Mouse (Mus musculus) forebrain, embryonic 15.5 days (tissue): ENCODE data around the gene 4833420G17Rik. TPM values are rescaled to one million over a fixed set of nuclear protein-coding genes. Genes with fewer than 3 reads are reported as not detected.
A peak's percentile ranks its signal among the peaks of the same experiment; 100 is the strongest.

Source experiments
- ATAC-seq: fragments of 200-750 bp; cut with Nextera tagmentation; replicated peaks from 2 replicates; pipeline ENCODE4 v1.8.0; 2017; ENCODE audit warnings: mild to moderate bottlenecking, moderate TSS enrichment, moderate library complexity
- H3K27ac ChIP-seq: fragments of 300-500 bp; sonication (generic); replicated peaks from 2 replicates; pipeline ENCODE4 v1.5.1; 2015; ENCODE audit warnings: mild to moderate bottlenecking, inconsistent platforms
- H3K27me3 ChIP-seq: fragments of 300-500 bp; sonication (generic); 2 replicates; pipeline ENCODE4 v1.6.1; 2015; ENCODE audit warnings: inconsistent platforms
- H3K36me3 ChIP-seq: fragments of 300-500 bp; sonication (generic); 2 replicates; pipeline ENCODE4 v1.6.1; 2015; ENCODE audit warnings: mild to moderate bottlenecking, inconsistent platforms
- H3K4me1 ChIP-seq: fragments of 300-500 bp; sonication (generic); 2 replicates; pipeline ENCODE4 v1.6.1; 2015; ENCODE audit warnings: inconsistent platforms
- H3K4me2 ChIP-seq: fragments of 300-500 bp; sonication (generic); replicated peaks from 2 replicates; pipeline ENCODE4 v1.6.1; 2015; ENCODE audit warnings: mild to moderate bottlenecking, inconsistent platforms
- H3K4me3 ChIP-seq: fragments of 300-500 bp; sonication (generic); 2 replicates; pipeline ENCODE4 v1.5.1; 2015; ENCODE audit warnings: mild to moderate bottlenecking, inconsistent platforms
- H3K9ac ChIP-seq: fragments of 300-500 bp; sonication (generic); replicated peaks from 2 replicates; pipeline ENCODE4 v1.6.1; 2015; ENCODE audit warnings: mild to moderate bottlenecking, inconsistent platforms
- H3K9me3 ChIP-seq: fragments of 300-500 bp; sonication (generic); 2 replicates; pipeline ENCODE4 v1.6.1; 2016; ENCODE audit warnings: inconsistent platforms
- WGBS: fragments of 180-500 bp; shearing (Covaris S2); methylation state at CpG from one replicate; pipeline ENCODE4 v1.1.7; 2015; ENCODE audit warnings: mixed read lengths; 5-methylcytosine and 5-hydroxymethylcytosine counted together
- polyA plus RNA-seq: library from polyadenylated mRNA; unstranded; fragments of >200 nt; fragmentation: Nextera tagmentation; extraction: Ambion mirVana; gene quantifications from 2 replicates; pipeline ENCODE4 v1.2.1, GENCODE M21; 2015

Gene 4833420G17Rik
- 115 and 125 TPM in 2 replicates for polyA plus RNA-seq

DNA sequence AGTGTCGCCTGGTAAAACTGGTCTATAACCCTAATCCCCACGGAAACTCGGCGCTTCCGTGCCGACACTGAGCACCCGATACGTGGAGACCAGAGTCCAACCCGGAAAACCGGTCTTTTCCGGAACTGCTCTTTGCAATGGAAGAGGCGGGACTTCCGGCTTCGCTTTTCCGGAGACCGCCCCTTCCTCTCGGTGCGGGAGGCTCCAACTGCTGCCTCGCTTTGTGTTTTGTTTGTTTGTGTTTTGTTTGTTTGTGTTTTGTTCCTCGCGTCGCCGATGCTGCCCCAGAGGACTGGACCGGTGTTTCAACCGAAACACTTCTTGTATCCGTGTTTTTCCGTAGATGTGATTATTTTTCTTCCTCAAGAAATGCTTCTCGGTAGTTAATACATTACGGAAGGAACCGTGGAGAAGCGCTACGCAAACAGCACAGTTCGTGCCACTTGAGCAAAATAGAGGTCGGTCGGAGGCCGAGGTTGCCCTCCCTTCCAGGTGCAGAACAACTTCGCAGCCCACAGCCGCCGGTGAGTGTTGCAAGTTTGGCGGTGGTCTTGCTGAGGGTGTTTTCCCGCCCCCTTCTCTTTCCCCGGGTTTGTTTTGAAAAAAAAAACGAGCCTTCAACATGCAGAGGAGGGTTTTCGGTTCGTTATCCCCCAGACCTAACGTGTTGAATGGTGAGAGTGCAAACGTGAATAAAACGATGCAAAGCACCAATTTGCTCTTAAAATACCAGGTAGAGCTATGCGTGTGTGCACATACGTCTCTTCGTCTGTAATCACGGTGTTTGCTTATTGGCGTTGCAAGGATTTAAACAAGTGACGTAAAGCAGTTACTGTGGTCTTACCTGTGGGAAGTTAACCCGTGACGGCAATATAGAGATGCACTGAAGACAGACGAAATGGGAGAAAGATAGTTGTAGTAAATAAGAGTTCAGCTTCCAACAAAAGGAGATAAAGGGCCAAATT is at the start of gene 4833420G17Rik:
Gene 4833420G17Rik, plus strand, starts transcription at position 173 of the 965 bp plus-strand sequence.
- 6% methylated on average over 57 of the region's 57 CpGs for WGBS
- peak within 1 kb of the TSS; percentile 63 for H3K4me2 ChIP-seq
- H3K9me3 ChIP-seq = no peaks in the 10 kb centered on the region
- H3K4me1 ChIP-seq = peaks cover 24% of the 10 kb centered on the region
- peaks cover 22% of the 10 kb centered on the region for H3K36me3 ChIP-seq
- H3K27me3 ChIP-seq = no peaks in the 10 kb centered on the region
- ATAC-seq = peak; percentile 98
- H3K4me3 ChIP-seq = peak within 1 kb of the TSS; percentile 67
- peak within 1 kb of the TSS; percentile 61 for H3K9ac ChIP-seq
- H3K27ac ChIP-seq = peak within 1 kb of the TSS; percentile 82

DNA sequence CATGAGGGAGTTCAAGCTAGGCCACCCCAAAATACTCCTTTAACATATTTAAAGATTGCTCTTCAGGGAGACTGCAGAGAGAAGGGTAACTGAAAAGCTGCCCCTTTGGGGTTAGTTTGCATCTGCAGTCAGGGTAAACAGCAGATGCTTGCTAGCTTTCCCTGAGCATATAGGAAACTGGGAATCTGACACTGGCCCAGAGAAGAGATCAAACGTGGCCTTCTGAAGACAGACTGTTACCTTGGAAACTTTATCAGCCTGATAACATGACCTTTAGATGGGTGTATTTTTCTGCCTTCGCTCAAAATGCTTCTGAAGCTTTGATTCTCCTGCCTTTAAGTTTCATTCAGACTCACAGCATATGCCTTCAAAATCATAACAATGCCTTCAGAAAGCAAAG is 49.5 kb upstream of the 4833420G17Rik start:
- Histone ChIP-seq H3K36me3 (no peaks in the 10 kb centered on the region), H3K4me2 (no peak overlapping the region), H3K27ac (no peak overlapping the region), H3K9ac (no peak overlapping the region), H3K9me3 (no peaks in the 10 kb centered on the region), H3K27me3 (no peaks in the 10 kb centered on the region), H3K4me3 (no peak overlapping the region), H3K4me1 (peaks cover 10% of the 10 kb centered on the region)
- WGBS = 36% methylated on average over 2 of the region's 2 CpGs
- no peak for ATAC-seq

GRCm38 (mm10) chr13:119418479-119418878 is 44.1 kb upstream of the 4833420G17Rik start:
- no peaks in the 10 kb centered on the region for H3K27me3 ChIP-seq
- ATAC-seq = no peak
- 85% methylated on average over 3 of the region's 3 CpGs for WGBS
- H3K4me3 ChIP-seq = no peak overlapping the region
- H3K27ac ChIP-seq = no peak overlapping the region
- H3K9me3 ChIP-seq = no peaks in the 10 kb centered on the region
- H3K4me2 ChIP-seq = no peak overlapping the region
- H3K9ac ChIP-seq = no peak overlapping the region
- no peaks in the 10 kb centered on the region for H3K36me3 ChIP-seq
- H3K4me1 ChIP-seq = no peaks in the 10 kb centered on the region

DNA sequence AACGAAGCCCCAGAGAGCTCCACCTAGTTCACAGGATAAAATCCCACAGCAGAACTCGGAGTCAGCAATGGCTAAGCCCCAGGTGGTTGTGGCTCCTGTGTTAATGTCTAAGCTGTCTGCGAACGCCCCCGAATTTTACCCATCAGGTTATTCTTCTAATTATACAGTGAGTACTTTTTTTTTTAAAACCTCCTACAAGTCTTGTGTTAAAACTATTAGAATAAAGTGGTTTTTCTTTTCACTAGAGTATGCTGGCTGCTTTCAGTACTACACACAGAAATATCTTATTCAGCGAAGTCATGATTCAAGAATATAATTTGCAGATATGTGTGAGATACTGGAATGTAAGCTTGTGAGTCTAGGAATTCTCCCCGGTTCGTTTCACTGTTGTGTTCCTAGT is 32.4 kb upstream of the 4833420G17Rik start:
- H3K36me3 ChIP-seq = 0 out of 2 replicates have a peak, but pooled peaks cover 5% of the 10 kb centered on the region
- H3K27ac ChIP-seq = peak overlapping the region; percentile 99
- H3K4me2 ChIP-seq = peak overlapping the region; percentile 65
- H3K4me3 ChIP-seq = peak overlapping the region; percentile 100
- no peaks in the 10 kb centered on the region for H3K9me3 ChIP-seq
- WGBS = 11% methylated on average over 8 of the region's 8 CpGs
- peaks cover 49% of the 10 kb centered on the region for H3K4me1 ChIP-seq
- no peak for ATAC-seq
- H3K9ac ChIP-seq = peak overlapping the region; percentile 100
- H3K27me3 ChIP-seq = no peaks in the 10 kb centered on the region

- H3K4me1 ChIP-seq = peaks cover 43% of the 10 kb centered on the region
- no peaks in the 10 kb centered on the region for H3K9me3 ChIP-seq
- H3K36me3 ChIP-seq = peaks cover 14% of the 10 kb centered on the region; the same call in 1 of the 2 replicates
- H3K4me2 ChIP-seq = no peak overlapping the region
- H3K27ac ChIP-seq = no peak overlapping the region
- H3K4me3 ChIP-seq = no peak overlapping the region
- no peak overlapping the region for H3K9ac ChIP-seq
- ATAC-seq = no peak
- 70% methylated on average over 1 of the region's 1 CpGs for WGBS
- H3K27me3 ChIP-seq = no peaks in the 10 kb centered on the region
Measured at GRCm38 (mm10) chr13:119432041-119432440, 30.5 kb upstream of the 4833420G17Rik start.

DNA sequence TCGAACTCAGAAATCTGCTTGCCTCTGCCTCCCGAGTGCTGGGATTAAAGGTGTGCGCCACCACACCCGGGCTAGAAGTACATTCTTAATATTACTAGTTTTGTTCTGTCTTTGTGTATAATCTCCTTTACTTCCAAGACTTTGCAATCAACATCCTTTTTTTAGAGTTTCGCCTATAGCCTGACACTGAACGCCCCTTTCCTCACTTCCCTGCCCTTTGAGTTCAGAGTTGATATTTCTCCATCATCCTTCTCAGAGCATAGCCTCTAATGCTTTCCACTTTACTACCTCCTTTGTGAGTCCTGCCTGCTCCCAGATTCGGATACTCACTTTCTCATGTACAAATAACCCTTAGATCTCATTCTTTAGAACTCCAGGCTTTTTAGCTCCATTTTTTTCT is 28.2 kb upstream of the 4833420G17Rik start:
- H3K4me2 ChIP-seq = no peak overlapping the region
- peaks cover 28% of the 10 kb centered on the region for H3K36me3 ChIP-seq
- H3K4me3 ChIP-seq = no peak overlapping the region
- no peaks in the 10 kb centered on the region for H3K27me3 ChIP-seq
- H3K9ac ChIP-seq = no peak overlapping the region
- no peak overlapping the region for H3K27ac ChIP-seq
- peaks cover 36% of the 10 kb centered on the region for H3K4me1 ChIP-seq
- no peak for ATAC-seq
- WGBS = 87% methylated on average over 7 of the region's 7 CpGs
- H3K9me3 ChIP-seq = no peaks in the 10 kb centered on the region

DNA sequence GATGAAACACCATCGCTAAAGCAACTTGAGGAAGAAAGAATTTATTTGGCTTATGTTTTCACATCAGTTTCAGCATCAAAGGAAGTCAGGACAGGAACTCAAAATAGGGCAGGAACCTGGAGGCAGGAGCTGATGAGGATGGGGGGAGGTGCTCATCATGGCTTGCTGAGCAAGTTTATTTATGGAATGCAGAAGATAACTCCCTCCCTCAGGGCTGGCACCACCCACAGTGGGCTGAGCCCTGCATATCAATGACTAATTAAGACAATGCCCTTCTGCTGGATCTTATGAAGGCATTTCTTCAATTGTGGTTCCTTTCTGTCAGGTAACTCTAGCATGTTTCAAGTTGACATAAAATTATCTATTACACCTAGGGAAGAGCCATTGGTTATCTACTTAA is 20.3 kb upstream of the 4833420G17Rik start:
- Histone ChIP-seq H3K36me3 (peaks cover 65% of the 10 kb centered on the region), H3K9ac (no peak overlapping the region), H3K4me3 (no peak overlapping the region), H3K27me3 (no peaks in the 10 kb centered on the region), H3K4me2 (no peak overlapping the region), H3K4me1 (no peaks in the 10 kb centered on the region), H3K27ac (no peak overlapping the region), H3K9me3 (no peaks in the 10 kb centered on the region)
- no peak for ATAC-seq
- 95% methylated on average over 1 of the region's 1 CpGs for WGBS

GRCm38 (mm10) chr13:119453563-119453962 is 9.0 kb upstream of the 4833420G17Rik start:
- Histone ChIP-seq H3K9me3 (no peaks in the 10 kb centered on the region), H3K27ac (no peak overlapping the region), H3K9ac (no peak overlapping the region), H3K36me3 (peaks cover 57% of the 10 kb centered on the region), H3K4me1 (no peaks in the 10 kb centered on the region), H3K4me2 (no peak overlapping the region), H3K27me3 (no peaks in the 10 kb centered on the region), H3K4me3 (no peak overlapping the region)
- ATAC-seq = no peak
- 90% methylated on average over 4 of the region's 4 CpGs for WGBS

DNA sequence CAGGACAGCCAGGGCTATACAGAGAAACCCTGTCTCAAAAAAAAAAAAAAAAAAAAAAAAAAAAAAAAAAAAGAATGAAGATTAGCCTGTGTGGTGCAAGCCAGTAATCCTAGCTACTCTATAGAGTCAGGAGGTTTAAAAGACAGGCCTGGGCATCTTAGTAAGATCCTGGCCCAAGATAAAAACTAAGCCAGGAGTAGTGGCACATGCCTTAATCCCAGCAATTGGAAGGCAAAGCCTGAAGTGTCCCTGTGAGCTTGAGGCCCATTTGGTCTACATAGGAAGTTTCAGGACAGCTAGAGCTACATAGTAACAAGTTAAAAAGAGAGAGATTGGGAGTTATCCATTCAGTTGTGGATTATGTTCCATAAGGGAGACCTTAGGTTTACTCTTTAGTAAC is 7.5 kb upstream of the 4833420G17Rik start:
- no peak for ATAC-seq
- no peaks in the 10 kb centered on the region for H3K9me3 ChIP-seq
- peaks cover 58% of the 10 kb centered on the region for H3K36me3 ChIP-seq
- H3K27ac ChIP-seq = no peak overlapping the region
- no peaks in the 10 kb centered on the region for H3K4me1 ChIP-seq
- H3K4me2 ChIP-seq = no peak overlapping the region
- no peak overlapping the region for H3K9ac ChIP-seq
- no peaks in the 10 kb centered on the region for H3K27me3 ChIP-seq
- H3K4me3 ChIP-seq = no peak overlapping the region

GRCm38 (mm10) chr13:119456342-119456741 is 6.2 kb upstream of the 4833420G17Rik start:
- H3K4me3 ChIP-seq = no peak overlapping the region
- H3K4me2 ChIP-seq = no peak overlapping the region
- H3K9ac ChIP-seq = no peak overlapping the region
- H3K9me3 ChIP-seq = no peaks in the 10 kb centered on the region
- H3K27ac ChIP-seq = no peak overlapping the region
- H3K27me3 ChIP-seq = no peaks in the 10 kb centered on the region
- H3K36me3 ChIP-seq = peaks cover 45% of the 10 kb centered on the region
- no peak for ATAC-seq
- 95% methylated on average over 7 of the region's 7 CpGs for WGBS
- no peaks in the 10 kb centered on the region for H3K4me1 ChIP-seq

GRCm38 (mm10) chr13:119461900-119462595 is 520 bp upstream of the 4833420G17Rik start:
- Histone ChIP-seq H3K27ac (peak overlapping the region; percentile 82), H3K36me3 (peaks cover 17% of the 10 kb centered on the region), H3K27me3 (no peaks in the 10 kb centered on the region), H3K9me3 (no peaks in the 10 kb centered on the region), H3K4me1 (peaks cover 24% of the 10 kb centered on the region), H3K4me3 (peak overlapping the region; percentile 67), H3K4me2 (peak overlapping the region; percentile 48), H3K9ac (peak overlapping the region; percentile 61)
- WGBS = 12% methylated on average over 10 of the region's 10 CpGs
- ATAC-seq = peak; percentile 75

GRCm38 (mm10) chr13:119476631-119477030 is 14.1 kb downstream of the 4833420G17Rik start:
- Histone ChIP-seq H3K27ac (no peak overlapping the region), H3K4me2 (no peak overlapping the region), H3K4me1 (no peaks in the 10 kb centered on the region), H3K4me3 (no peak overlapping the region), H3K27me3 (no peaks in the 10 kb centered on the region), H3K9ac (no peak overlapping the region), H3K36me3 (peaks cover 85% of the 10 kb centered on the region), H3K9me3 (no peaks in the 10 kb centered on the region)
- no peak for ATAC-seq
- 88% methylated on average over 9 of the region's 9 CpGs for WGBS
